Mouse (Mus musculus): ENCODE measurements at regions not wholly inside any gene's neighbourhood (a gene's known extent, or its start where the extent isn't known, plus 50 kb on each side); places are given as distances from the start of the nearest gene placed in this dataset.

DNA sequence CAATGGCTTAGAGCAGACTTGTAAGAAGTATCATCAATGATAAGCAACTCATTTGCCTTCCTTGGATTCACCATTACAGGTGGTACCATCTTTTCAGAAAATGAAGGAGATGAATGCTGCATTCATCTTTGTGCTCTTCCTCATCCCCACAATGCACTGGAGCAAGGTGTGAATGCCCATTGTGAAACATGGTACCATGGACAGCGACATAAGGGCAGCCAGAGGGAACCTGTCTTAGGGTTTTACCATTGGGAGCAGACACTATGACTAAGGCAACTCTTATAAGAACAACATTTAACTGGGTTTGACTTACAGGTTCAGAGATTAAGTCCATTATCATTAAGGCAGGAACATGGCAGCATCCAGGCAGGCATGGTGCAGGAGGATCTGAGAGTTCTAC is 60.1 kb upstream of the Kcnj6 start:
- no peak for DNase-seq (ENCODE audit: low spot score in 2 of 2)

DNA sequence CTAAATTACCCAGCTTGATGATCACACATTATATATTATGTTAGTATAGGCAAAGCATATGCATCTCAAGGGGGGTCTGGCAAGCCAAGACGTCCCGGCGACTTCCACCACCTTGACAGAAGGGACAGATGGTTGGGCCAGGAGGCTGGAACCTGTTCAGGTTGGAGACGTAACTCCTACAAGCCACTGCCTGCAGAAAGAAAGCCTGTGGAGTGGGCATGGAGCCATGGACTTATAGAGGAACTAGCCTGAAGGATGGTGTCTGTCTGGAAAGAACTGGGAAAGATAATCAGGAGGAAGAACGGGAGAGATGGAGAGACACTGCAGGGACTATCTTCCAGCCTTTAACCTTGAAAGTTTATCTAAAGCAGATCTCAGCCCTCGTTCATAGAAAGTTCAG is 66.9 kb upstream of the Kcnj6 start:
- no peak for DNase-seq (ENCODE audit: low spot score in 2 of 2)

GRCm38 (mm10) chr16:95066687-95067086 is 69.2 kb upstream of the Kcnj6 start:
- no peak for DNase-seq (ENCODE audit: low spot score in 2 of 2)

DNA sequence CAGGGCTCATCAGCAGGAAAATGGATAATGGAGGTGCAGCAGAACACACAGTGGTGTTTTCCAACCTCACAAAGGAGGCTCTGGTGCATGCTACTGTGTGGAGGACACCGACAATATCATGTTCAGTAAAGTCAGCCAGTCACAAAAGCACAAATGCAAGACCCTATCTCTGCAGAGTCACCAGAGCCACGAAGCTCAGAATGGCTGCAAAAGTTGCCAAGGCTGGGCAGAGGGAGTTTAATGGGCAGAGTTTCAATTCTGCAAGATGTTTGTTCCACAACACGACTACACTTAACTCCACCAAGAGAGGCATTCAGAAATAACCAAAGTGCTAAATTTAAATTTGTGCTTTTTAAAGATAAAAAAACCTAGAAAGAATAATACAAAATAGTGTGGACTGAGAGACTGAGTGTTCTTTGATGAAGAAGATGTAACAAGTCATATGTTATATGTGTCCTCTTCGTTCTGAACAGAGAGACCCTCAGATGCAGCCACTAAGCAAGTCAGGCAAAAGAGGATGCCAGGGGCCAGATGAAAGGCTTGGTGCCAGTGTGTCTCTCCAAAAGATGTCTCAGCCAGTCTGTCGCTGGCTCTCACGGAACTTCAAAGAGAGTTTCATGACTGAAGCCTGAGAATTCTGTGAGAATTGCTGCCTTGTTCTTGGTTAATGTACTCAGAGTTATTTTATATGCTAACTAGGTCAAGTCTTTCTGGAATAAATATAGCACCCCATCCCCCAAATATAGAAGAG is 95.1 kb upstream of the Kcnj6 start:
- no peak for DNase-seq (ENCODE audit: low spot score in 2 of 2)

- DNase-seq (ENCODE audit: low spot score in 2 of 2): no peak
These were observed 96.3 kb upstream of the Kcnj6 start for GRCm38 (mm10) chr16:95093753-95094152.

GRCm38 (mm10) chr16:95100954-95101353 is 103.5 kb upstream of the Kcnj6 start:
- no peak for DNase-seq (ENCODE audit: low spot score in 2 of 2)

- DNase-seq (ENCODE audit: low spot score in 2 of 2): no peak
These were observed 120.0 kb upstream of the Kcnj6 start for GRCm38 (mm10) chr16:95117531-95117930.

GRCm38 (mm10) chr16:95119293-95119692 is 121.8 kb upstream of the Kcnj6 start:
- DNase-seq (ENCODE audit: low spot score in 2 of 2): no peak

- DNase-seq (ENCODE audit: low spot score in 2 of 2): no peak
These were observed 124.5 kb upstream of the Kcnj6 start for GRCm38 (mm10) chr16:95122048-95122447.

- DNase-seq (ENCODE audit: low spot score in 2 of 2): no peak
These were observed 129.7 kb upstream of the Kcnj15 start for GRCm38 (mm10) chr16:95127616-95128015.

GRCm38 (mm10) chr16:95131815-95132214 is 125.5 kb upstream of the Kcnj15 start:
- DNase-seq (ENCODE audit: low spot score in 2 of 2): no peak

DNA sequence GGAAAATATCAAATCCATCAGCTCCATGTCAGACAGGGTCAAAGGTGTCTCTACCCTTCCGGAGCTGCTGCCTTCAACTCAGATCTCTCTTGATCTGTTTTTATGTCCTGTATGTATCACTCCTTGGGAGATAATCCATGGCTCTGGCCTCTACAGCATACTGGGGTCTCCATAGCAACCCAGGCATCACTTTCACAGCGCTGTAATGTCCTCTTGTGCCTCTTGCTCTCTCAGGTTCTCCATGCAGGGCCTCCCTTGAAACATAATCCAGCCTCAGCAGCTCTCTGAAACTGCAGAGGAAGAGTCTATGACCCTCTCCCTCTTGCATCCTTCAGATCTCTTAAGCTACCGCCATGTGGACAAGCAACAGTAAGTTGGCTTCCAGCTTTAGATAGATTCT is 118.5 kb upstream of the Kcnj15 start:
- no peak for DNase-seq (ENCODE audit: low spot score in 2 of 2)

DNA sequence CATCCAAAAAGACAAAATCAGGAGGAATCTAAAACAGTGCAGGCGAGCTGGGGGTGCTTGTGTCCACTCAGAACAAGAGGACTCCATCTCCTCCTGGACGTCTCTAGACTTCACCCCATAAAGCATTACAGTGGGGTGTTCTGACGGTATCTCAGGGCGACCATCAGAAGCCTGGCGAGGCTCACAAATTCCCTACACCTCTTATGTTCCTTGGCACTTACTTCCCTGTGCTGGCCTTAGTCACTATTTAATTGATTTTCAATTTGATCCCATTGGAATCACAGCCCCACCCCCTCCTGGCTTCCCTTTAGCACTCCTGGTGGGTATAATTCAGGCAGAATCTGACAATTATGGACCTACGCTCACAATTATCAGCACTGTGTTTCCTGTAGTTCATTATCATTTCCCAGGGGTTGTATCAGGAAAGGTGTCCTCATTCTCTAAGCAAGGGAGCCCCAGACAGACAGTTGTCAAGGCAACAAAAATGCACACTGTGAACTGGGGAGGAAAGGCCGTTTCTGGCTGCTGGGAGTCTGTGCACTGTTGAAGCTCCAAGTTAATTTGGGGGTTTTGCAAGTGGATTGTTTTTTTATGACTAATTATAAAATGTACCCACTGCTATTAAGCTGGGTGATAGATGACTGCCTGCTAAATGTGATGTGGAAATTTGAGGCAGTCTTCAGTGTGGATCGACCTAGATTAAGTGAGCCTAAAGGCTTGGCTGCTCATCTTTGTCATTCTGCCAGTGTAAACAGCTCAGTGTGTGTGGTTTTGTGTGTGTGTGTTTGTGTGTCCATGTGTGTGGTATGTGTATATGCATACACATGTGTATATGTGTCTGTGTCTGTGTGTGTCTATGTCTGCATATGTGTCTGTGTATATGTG is 115.6 kb upstream of the Kcnj15 start:
- no peak for DNase-seq (ENCODE audit: low spot score in 2 of 2)

GRCm38 (mm10) chr16:95150499-95150898 is 106.9 kb upstream of the Kcnj15 start:
- no peak for DNase-seq (ENCODE audit: low spot score in 2 of 2)

DNA sequence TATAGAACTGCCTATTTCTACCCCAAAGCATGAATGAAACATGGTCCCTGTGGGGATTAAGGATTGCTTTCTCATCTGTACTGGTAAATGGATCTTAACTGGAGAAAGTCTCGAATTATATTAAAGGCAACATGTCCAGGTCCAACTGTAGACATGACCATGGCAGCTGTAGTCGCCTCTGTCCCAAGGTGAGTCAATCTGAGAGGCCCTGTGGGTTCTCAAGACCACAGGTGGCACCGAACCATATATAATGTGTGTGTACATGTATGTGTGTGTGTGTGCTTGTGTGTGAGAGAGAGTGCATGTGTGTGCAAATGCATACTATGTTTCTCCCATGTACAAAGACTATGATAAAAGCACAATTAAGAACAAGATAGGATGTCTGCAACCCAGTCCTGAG is 105.9 kb upstream of the Kcnj15 start:
- DNase-seq (ENCODE audit: low spot score in 2 of 2): no peak

- DNase-seq (ENCODE audit: low spot score in 2 of 2): no peak
These were observed 105.4 kb upstream of the Kcnj15 start for GRCm38 (mm10) chr16:95151914-95152313.

GRCm38 (mm10) chr16:95152742-95153383 is 104.5 kb upstream of the Kcnj15 start:
- DNase-seq (ENCODE audit: low spot score in 2 of 2): no peak

DNA sequence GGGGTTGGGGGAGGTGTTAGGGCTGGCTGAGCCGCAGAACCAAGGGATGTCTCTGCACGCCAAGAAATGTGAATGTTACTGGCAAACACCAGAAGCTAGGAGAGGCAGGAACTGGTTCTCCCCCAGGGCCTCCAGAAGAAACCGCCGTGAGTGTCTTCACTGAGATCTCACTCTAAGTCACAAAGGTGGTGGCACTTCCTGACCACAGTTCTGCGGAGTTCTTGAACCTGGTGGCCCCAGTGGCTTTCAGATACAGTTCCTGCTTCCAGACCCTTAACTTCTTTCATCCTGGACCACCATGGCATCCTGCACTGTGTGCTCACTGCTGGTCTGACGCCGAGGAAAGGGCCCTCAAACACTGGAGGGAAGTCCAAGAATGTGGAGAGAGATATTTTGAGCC is 89.0 kb upstream of the Kcnj15 start:
- no peak for DNase-seq (ENCODE audit: low spot score in 2 of 2)

DNA sequence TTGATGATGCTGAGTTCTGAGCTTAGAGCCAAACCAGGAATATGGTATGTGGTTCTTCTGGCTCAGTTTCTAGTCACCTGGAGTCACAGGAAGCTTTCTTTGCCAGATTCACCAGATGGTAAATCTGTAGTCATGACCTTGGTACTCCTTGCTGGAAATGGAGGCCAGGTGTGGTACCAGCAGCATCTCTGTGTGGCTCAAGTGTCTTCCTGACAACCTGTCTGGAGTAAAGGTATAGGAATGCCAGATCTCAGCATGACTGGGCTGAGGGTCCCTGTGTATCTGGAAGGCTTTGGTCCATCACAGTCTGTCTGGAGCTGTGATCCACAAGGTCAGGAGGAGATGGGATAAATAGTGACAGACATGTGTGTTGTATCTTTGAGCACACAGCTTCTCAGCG is 88.0 kb upstream of the Kcnj15 start:
- DNase-seq (ENCODE audit: low spot score in 2 of 2): no peak

DNA sequence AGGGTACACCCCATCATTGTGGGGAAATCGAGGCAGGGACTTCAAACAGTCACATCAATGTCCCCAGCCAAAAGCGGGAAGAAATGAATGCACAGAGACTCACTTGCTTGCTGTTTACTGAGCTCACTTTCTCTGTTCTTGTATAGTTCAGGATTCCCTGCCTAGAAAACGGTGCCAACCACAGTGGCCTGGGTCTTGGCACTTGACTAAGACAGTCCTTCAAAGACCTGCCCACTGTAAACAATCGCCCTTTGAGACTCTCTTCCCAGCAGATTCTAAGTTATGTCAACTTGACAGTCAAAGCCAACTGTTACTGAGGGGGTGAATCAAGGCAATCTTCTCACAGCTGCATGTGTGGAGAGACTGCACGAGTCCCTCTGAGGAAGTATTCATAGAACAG is 76.8 kb upstream of the Kcnj15 start:
- DNase-seq (ENCODE audit: low spot score in 2 of 2): no peak

GRCm38 (mm10) chr16:95185341-95185740 is 72.0 kb upstream of the Kcnj15 start:
- DNase-seq (ENCODE audit: low spot score in 2 of 2): no peak

DNA sequence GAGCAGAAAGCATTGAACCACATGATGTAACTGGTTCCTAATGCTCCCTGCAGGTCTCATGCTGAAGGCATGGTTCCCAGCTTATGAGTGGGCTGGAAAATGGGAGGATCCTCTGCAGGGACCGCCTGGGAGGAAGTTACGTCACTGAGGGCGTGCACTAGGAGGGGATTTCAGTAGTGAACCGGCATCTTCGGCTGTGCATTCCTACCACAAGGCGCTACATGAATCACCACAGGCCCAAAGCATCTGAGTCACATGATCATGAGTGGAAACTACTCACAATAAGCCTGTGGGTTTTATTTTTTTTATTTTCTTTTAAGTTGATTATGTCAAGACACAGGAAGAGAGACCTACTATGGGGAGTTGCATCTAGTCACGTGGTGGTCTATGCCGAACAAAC is 68.2 kb upstream of the Kcnj15 start:
- no peak for DNase-seq (ENCODE audit: low spot score in 2 of 2)
